Mouse (Mus musculus): ENCODE measurements around the gene Fndc3a. TPM values are rescaled to one million over a fixed set of nuclear protein-coding genes. Genes with fewer than 3 reads are reported as not detected.

The Fndc3a gene
- polyA plus RNA-seq, 1 experiment from 2014 or later: 30.2 TPM

DNA sequence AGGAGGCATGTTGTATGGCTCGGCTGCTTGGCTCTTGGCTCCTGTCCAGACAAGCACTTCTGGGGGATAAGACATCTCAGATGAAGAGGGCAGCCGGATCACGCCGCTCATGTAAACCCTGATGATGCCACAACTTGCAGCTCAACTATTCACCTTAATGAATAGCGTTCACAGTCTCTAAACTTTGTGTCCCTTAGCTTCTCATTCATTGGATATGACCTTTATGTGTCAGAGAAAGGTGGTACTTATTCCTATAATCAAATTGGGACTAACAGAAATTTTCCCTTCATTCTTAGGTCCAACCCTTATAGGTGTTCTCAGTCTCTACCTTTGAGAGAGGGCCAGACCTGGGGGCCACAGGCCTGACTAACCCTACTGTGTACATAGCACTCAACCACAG is 218.1 kb downstream of the Fndc3a start, which contains the start of gene Gm9195:
Gene Gm9195 (minus strand): TSS at position 101 of the 400 bp plus-strand sequence.
- H3K4me3 ChIP-seq (ENCODE audit: low read depth, low read length): no peak within 1 kb of the TSS
- no peak for ATAC-seq (ENCODE audit: insufficient read depth)
- WGBS: 63% methylated on average over 5 of the region's 5 CpGs

DNA sequence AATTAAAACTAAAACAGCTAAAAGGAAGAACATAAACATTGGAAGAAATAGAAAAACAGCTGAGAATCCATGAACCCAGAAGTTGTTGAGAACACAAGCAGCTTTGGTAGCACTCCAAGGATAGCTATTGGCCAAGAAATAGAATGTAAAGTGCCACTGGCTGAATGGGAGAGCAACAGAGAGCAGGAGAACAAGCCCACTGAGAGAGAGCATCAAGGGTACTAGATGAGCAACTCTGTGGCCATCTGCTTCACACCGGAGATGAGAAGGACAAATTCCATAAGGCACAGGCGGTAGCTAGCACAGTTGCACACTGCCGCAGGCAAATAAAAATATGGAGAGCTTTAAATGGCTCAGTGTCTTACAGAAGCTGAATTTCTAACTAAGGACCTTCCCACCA is 219.4 kb downstream of the Fndc3a start:
- Histone ChIP-seq H3K9ac (no peak overlapping the region), H3K27me3 (ENCODE audit: insufficient read depth, low read length) (no peaks in the 10 kb centered on the region), H3K27ac (ENCODE audit: low read depth) (no peak overlapping the region), H3K4me3 (ENCODE audit: low read depth, low read length) (no peak overlapping the region), H3K9me3 (ENCODE audit: low read depth, low read length) (no peaks in the 10 kb centered on the region), H3K4me1 (ENCODE audit: insufficient read depth) (no peaks in the 10 kb centered on the region), H3K4me2 (no peak overlapping the region), H3K36me3 (ENCODE audit: insufficient read depth) (no peaks in the 10 kb centered on the region)
- no peak for TF ChIP-seq CTCF (IDR thresholded peaks at IDR 0.05; ENCODE audit: low read depth)
- DNase-seq: no peak
- ATAC-seq (ENCODE audit: insufficient read depth): no peak
- 86% methylated on average over 3 of the region's 3 CpGs for WGBS

More for the DNA sequence above, 218.1 kb downstream of the Fndc3a start, which contains the start of gene Gm9195:
- Histone ChIP-seq H3K9ac (no peak within 1 kb of the TSS), H3K36me3 (ENCODE audit: insufficient read depth) (no peaks in the 10 kb centered on the region), H3K9me3 (ENCODE audit: low read depth, low read length) (no peaks in the 10 kb centered on the region), H3K4me2 (no peak within 1 kb of the TSS), H3K27ac (ENCODE audit: low read depth) (no peak within 1 kb of the TSS), H3K4me1 (ENCODE audit: insufficient read depth) (no peaks in the 10 kb centered on the region), H3K27me3 (ENCODE audit: insufficient read depth, low read length) (no peaks in the 10 kb centered on the region)
- no peak for TF ChIP-seq CTCF (IDR thresholded peaks at IDR 0.05; ENCODE audit: low read depth)
- no peak for DNase-seq

Other genes starting within 250 kb of the Fndc3a start
- gene Gm9195, start 218.2 kb downstream of the Fndc3a start, polyA plus RNA-seq (2014; fragmentation: Nextera tagmentation; extraction: Ambion mirVana): not detected in 2 replicates

Measured in lung, embryonic 14.5 days (tissue).